Mouse (Mus musculus) CH12.LX (cell line): Measurements from ENCODE around the gene Abcb9. TPM values are rescaled to one million over a fixed set of nuclear protein-coding genes. Genes with fewer than 3 reads are reported as not detected.

Experiments
- DNase-seq: peaks from one replicate; pipeline ENCODE4 v3.0.0-alpha.2; 2013; ENCODE audit errors: extremely low read depth
- H3K27ac ChIP-seq: 2 replicates; pipeline ENCODE4 v1.5.1; 2012; ENCODE audit warnings: low read depth, mild to moderate bottlenecking, control low read depth, moderate library complexity; ENCODE audit not compliant: insufficient read depth
- H3K27me3 ChIP-seq: replicated peaks from 2 replicates; pipeline ENCODE3; 2012; ENCODE audit warnings: inconsistent platforms
- H3K36me3 ChIP-seq, 2 experiments: replicated peaks in 1 of 2; 2 replicates each; pipeline versions ENCODE3 to v1.6.1; 2012; ENCODE audit warnings: inconsistent platforms in 1 of 2, low read length in 1 of 2, mild to moderate bottlenecking in 1 of 2, mixed read lengths in 1 of 2, moderate library complexity in 1 of 2; ENCODE audit not compliant: control insufficient read depth in 1 of 2, insufficient read depth in 1 of 2
- H3K4me1 ChIP-seq, 2 experiments: 2 replicates each; pipeline ENCODE4 v1.6.1; 2012; ENCODE audit warnings: inconsistent platforms in 1 of 2, moderate library complexity in 1 of 2; ENCODE audit not compliant: insufficient read depth in 2 of 2, control insufficient read depth in 1 of 2
- H3K4me2 ChIP-seq: 2 replicates; pipeline ENCODE4 v1.6.1; 2012; ENCODE audit warnings: low read depth, mild to moderate bottlenecking, control low read depth; ENCODE audit not compliant: poor library complexity, insufficient read depth, severe bottlenecking
- H3K4me3 ChIP-seq, 3 experiments: fragments of 150-350 bp in 1 of 3; sonication (generic) in 1 of 3; replicated peaks in 1 of 3; 2 replicates each; pipeline versions ENCODE3 to v1.5.1; 2011 to 2012; ENCODE audit warnings: low read depth in 2 of 3, low read length in 2 of 3, mild to moderate bottlenecking in 2 of 3, moderate library complexity in 2 of 3, control low read depth in 1 of 3, improper control_type of control experiment in 1 of 3, inconsistent platforms in 1 of 3, mixed read lengths in 1 of 3; ENCODE audit not compliant: poor library complexity in 1 of 3
- H3K79me2 ChIP-seq: replicated peaks from 2 replicates; pipeline ENCODE4 v1.6.1; 2012; ENCODE audit warnings: mild to moderate bottlenecking, moderate library complexity; ENCODE audit not compliant: control insufficient read depth, poor library complexity, insufficient read depth, severe bottlenecking; ENCODE audit errors: extremely low read depth
- H3K9ac ChIP-seq: 2 replicates; pipeline ENCODE4 v1.6.1; 2012; ENCODE audit warnings: low read depth, mild to moderate bottlenecking, control low read depth, moderate library complexity; ENCODE audit not compliant: insufficient read depth
- H3K9me3 ChIP-seq: replicated peaks from 2 replicates; pipeline ENCODE3; 2012; ENCODE audit warnings: low read length, inconsistent platforms, mixed read lengths
- BHLHE40 ChIP-seq: IDR thresholded peaks from 2 replicates; pipeline ENCODE4 v1.6.1; 2011; ENCODE audit warnings: mild to moderate bottlenecking, low read depth, low read length, improper control_type of control experiment
- CHD1 ChIP-seq: IDR thresholded peaks from 2 replicates; pipeline ENCODE4 v1.6.1; 2012; ENCODE audit warnings: low read depth, low read length, improper control_type of control experiment, inconsistent platforms
- CHD2 ChIP-seq: IDR thresholded peaks from 2 replicates; pipeline ENCODE4 v1.6.1; 2011; ENCODE audit warnings: low read length, improper control_type of control experiment
- CTCF ChIP-seq, 2 experiments: IDR thresholded peaks in 1 of 2; conservative IDR thresholded peaks in 1 of 2; 2 replicates each; pipeline ENCODE4 v1.5.1; 2011 to 2012; ENCODE audit warnings: low read depth in 2 of 2, low read length in 2 of 2, improper control_type of control experiment in 1 of 2, inconsistent platforms in 1 of 2, mild to moderate bottlenecking in 1 of 2, moderate library complexity in 1 of 2
- EP300 ChIP-seq: IDR thresholded peaks from 2 replicates; pipeline ENCODE4 v1.6.1; 2011; ENCODE audit warnings: low read length, improper control_type of control experiment
- ETS1 ChIP-seq: conservative IDR thresholded peaks from 2 replicates; pipeline ENCODE4 v1.6.1; 2012; ENCODE audit warnings: low read depth, mild to moderate bottlenecking, inconsistent platforms, low read length, improper control_type of control experiment, moderate library complexity
- JUN ChIP-seq: IDR thresholded peaks from 2 replicates; pipeline ENCODE4 v1.6.1; 2011; ENCODE audit warnings: low read depth, mild to moderate bottlenecking, low read length, improper control_type of control experiment, moderate library complexity; ENCODE audit not compliant: insufficient read depth
- JUND ChIP-seq: conservative IDR thresholded peaks from 2 replicates; pipeline ENCODE4 v1.6.1; 2011; ENCODE audit warnings: low read depth, low read length, improper control_type of control experiment
- KAT2A ChIP-seq: IDR thresholded peaks from 2 replicates; pipeline ENCODE4 v1.6.1; 2012; ENCODE audit warnings: low read length, improper control_type of control experiment, inconsistent platforms; ENCODE audit not compliant: insufficient replicate concordance
- MAFK ChIP-seq: IDR thresholded peaks from 2 replicates; pipeline ENCODE4 v1.6.1; 2011; ENCODE audit warnings: low read length, improper control_type of control experiment; ENCODE audit not compliant: insufficient replicate concordance
- MAX ChIP-seq: IDR thresholded peaks from 2 replicates; pipeline ENCODE4 v1.6.1; 2011; ENCODE audit warnings: low read length, improper control_type of control experiment
- MAZ ChIP-seq: IDR thresholded peaks from 2 replicates; pipeline ENCODE4 v1.6.1; 2012; ENCODE audit warnings: low read depth, mild to moderate bottlenecking, inconsistent platforms, low read length, improper control_type of control experiment, moderate library complexity
- MXI1 ChIP-seq: IDR thresholded peaks from 2 replicates; pipeline ENCODE4 v1.6.1; 2011; ENCODE audit warnings: mild to moderate bottlenecking, low read depth, low read length, improper control_type of control experiment
- MYC ChIP-seq: IDR thresholded peaks from 2 replicates; pipeline ENCODE4 v1.6.1; 2011; ENCODE audit warnings: low read depth, mild to moderate bottlenecking, improper control_type of control experiment, low read length
- POLR2A ChIP-seq: IDR thresholded peaks from 2 replicates; pipeline ENCODE4 v1.6.1; 2011; ENCODE audit warnings: low read depth, mild to moderate bottlenecking, improper control_type of control experiment, low read length
- RAD21 ChIP-seq: IDR thresholded peaks from 2 replicates; pipeline ENCODE4 v1.6.1; 2011; ENCODE audit warnings: low read depth, mild to moderate bottlenecking, low read length, improper control_type of control experiment, moderate library complexity
- RCOR1 ChIP-seq: conservative IDR thresholded peaks from 2 replicates; pipeline ENCODE4 v1.6.1; 2012; ENCODE audit warnings: low read depth, mild to moderate bottlenecking, inconsistent platforms, low read length, improper control_type of control experiment
- SIN3A ChIP-seq: IDR thresholded peaks from 2 replicates; pipeline ENCODE4 v1.6.1; 2012; ENCODE audit warnings: low read length, improper control_type of control experiment, inconsistent platforms
- SMC3 ChIP-seq: IDR thresholded peaks from 2 replicates; pipeline ENCODE4 v1.6.1; 2011; ENCODE audit warnings: low read depth, low read length, improper control_type of control experiment
- TCF12 ChIP-seq: IDR thresholded peaks from 2 replicates; pipeline ENCODE4 v1.6.1; 2014; ENCODE audit warnings: low read depth, mild to moderate bottlenecking, inconsistent platforms, low read length, improper control_type of control experiment
- UBTF ChIP-seq: IDR thresholded peaks from 2 replicates; pipeline ENCODE4 v1.6.1; 2012; ENCODE audit warnings: low read depth, mild to moderate bottlenecking, inconsistent platforms, low read length, improper control_type of control experiment, moderate library complexity
- USF1 ChIP-seq: IDR thresholded peaks from 2 replicates; pipeline ENCODE4 v1.6.1; 2014; ENCODE audit warnings: low read depth, mild to moderate bottlenecking, inconsistent platforms, low read length, improper control_type of control experiment
- ZKSCAN1 ChIP-seq: IDR thresholded peaks from 2 replicates; pipeline ENCODE4 v1.6.1; 2012; ENCODE audit warnings: low read depth, inconsistent platforms, low read length, improper control_type of control experiment, borderline replicate concordance
- dilution Hi-C: fragments of 300-500 bp; cut with MboI; formaldehyde crosslinking; loops from 2 replicates; pipeline ENCODE4 v1.14.3; 2020; ENCODE audit warnings: low sequenced_read_pairs; ENCODE audit not compliant: extremely low pct_unique_long_range_greater_than_20kb, extremely low pct_ligation_motif_present
- in situ Hi-C: fragments of 300-500 bp; cut with MboI; formaldehyde crosslinking; loops from 3 replicates; pipeline ENCODE4 v1.14.3; 2019; ENCODE audit warnings: low sequenced_read_pairs, low pct_ligation_motif_present, low pct_unique_long_range_greater_than_20kb, mixed read lengths
- polyA plus RNA-seq: library from polyadenylated mRNA; unstranded; fragments of >175 nt; gene quantifications from 2 replicates; pipeline ENCODE4 v1.2.1, GENCODE M21; 2012; ENCODE audit warnings: low read depth; ENCODE audit not compliant: insufficient read length
- total RNA-seq, 2 experiments: library from RNA; depleted of rRNA; stranded (reverse); fragments of 300-350 nt in 1 of 2; fragments of >200 nt in 1 of 2; gene quantifications; 2 replicates each; pipeline ENCODE4 v1.2.3; 2012 to 2014

Abcb9 gene
- total and polyA plus RNA-seq, 3 experiments = 0.44 to 1.4 (median 0.98) TPM

- dilution Hi-C loops = no loop called here
- in situ Hi-C loops = no loop called here
- Histone ChIP-seq H3K4me3 (no peak overlapping the region), H3K9ac (no peak overlapping the region), H3K9me3 (no peaks in the 10 kb centered on the region), H3K27me3 (no peaks in the 10 kb centered on the region), H3K4me2 (no peak overlapping the region), H3K27ac (no peak overlapping the region), H3K4me1 (peaks cover 12 to 25% of the 10 kb centered on the region in 2 experiments), H3K36me3 (no peaks in the 10 kb centered on the region), H3K79me2 (no peaks in the 10 kb centered on the region)
- no peak for DNase-seq
- TF ChIP-seq BHLHE40 (no peak), SIN3A (no peak), JUND (no peak), TCF12 (no peak), MYC (no peak), MAFK (no peak), MXI1 (no peak), USF1 (no peak), RCOR1 (no peak), MAZ (no peak), CTCF (conservative IDR thresholded peaks at IDR 0.05 in 1 of 2, IDR thresholded peaks at IDR 0.05 in 1 of 2; ENCODE audit: low read depth in 2 of 2, low read length in 2 of 2) (no peak), RAD21 (no peak), UBTF (no peak), CHD1 (no peak), KAT2A (no peak)
Observed at GRCm38 (mm10) chr5:124039602-124040001, 56.0 kb downstream of the Abcb9 start.

- no peaks in the 10 kb centered on the region for H3K36me3 ChIP-seq
- no peak overlapping the region for H3K4me2 ChIP-seq
- H3K4me1 ChIP-seq = peaks cover 15 to 40% of the 10 kb centered on the region in 2 experiments
- H3K27ac ChIP-seq = no peak overlapping the region
- in situ Hi-C loops (no loop called here), dilution Hi-C loops (no loop called here)
- no peak for DNase-seq
- H3K9me3 ChIP-seq = no peaks in the 10 kb centered on the region
- H3K79me2 ChIP-seq = no peaks in the 10 kb centered on the region
- TF ChIP-seq ZKSCAN1 = no peak
- no peak for TF ChIP-seq MAZ
- no peak for TF ChIP-seq JUND
- TF ChIP-seq JUN = no peak
- no peak for TF ChIP-seq MAX
- no peak for TF ChIP-seq SIN3A
- no peak for TF ChIP-seq MXI1
- TF ChIP-seq RCOR1 = no peak
- no peak for TF ChIP-seq USF1
- TF ChIP-seq EP300 = no peak
- TF ChIP-seq POLR2A = no peak
- TF ChIP-seq ETS1 = no peak
- no peak for TF ChIP-seq SMC3
- no peak for TF ChIP-seq CHD2
- H3K4me3 ChIP-seq = no peak overlapping the region
- no peak overlapping the region for H3K9ac ChIP-seq
- peaks cover 2% of the 10 kb centered on the region for H3K27me3 ChIP-seq
Observed at GRCm38 (mm10) chr5:124036836-124037235, 58.8 kb downstream of the Abcb9 start.
